Mouse (Mus musculus) neural tube, embryonic 11.5 days (tissue): Measurements from ENCODE around the gene Rab3d. TPM values are rescaled to one million over a fixed set of nuclear protein-coding genes. Genes with fewer than 3 reads are reported as not detected.
A peak's percentile ranks its signal among the peaks of the same experiment; 100 is the strongest.

Experiments used
- ATAC-seq: fragments of 200-750 bp; cut with Nextera tagmentation; 2 replicates; pipeline ENCODE4 v1.8.0; 2017; ENCODE audit warnings: moderate number of reproducible peaks, mild to moderate bottlenecking, moderate TSS enrichment, moderate library complexity; ENCODE audit not compliant: insufficient read depth, low FRiP score, low TSS enrichment
- DNase-seq: peaks from one replicate; pipeline ENCODE4 v3.0.0-alpha.2; 2015; ENCODE audit warnings: low spot score
- H3K27ac ChIP-seq: fragments of 300-500 bp; sonication (generic); 2 replicates; pipeline ENCODE4 v1.5.1; 2014; ENCODE audit warnings: low read depth, mild to moderate bottlenecking, low read length
- H3K27me3 ChIP-seq: fragments of 300-500 bp; sonication (generic); 2 replicates; pipeline ENCODE4 v1.6.1; 2014; ENCODE audit warnings: mild to moderate bottlenecking, low read length, mixed read lengths; ENCODE audit not compliant: control insufficient read depth, insufficient read depth
- H3K36me3 ChIP-seq: fragments of 300-500 bp; sonication (generic); 2 replicates; pipeline ENCODE4 v1.6.1; 2014; ENCODE audit warnings: mild to moderate bottlenecking, low read length, moderate library complexity, mixed read lengths; ENCODE audit not compliant: control insufficient read depth, insufficient read depth
- H3K4me1 ChIP-seq: fragments of 300-500 bp; sonication (generic); 2 replicates; pipeline ENCODE4 v1.6.1; 2014; ENCODE audit warnings: low read length, mixed read lengths; ENCODE audit not compliant: control insufficient read depth, insufficient read depth
- H3K4me2 ChIP-seq: fragments of 300-500 bp; sonication (generic); 2 replicates; pipeline ENCODE4 v1.6.1; 2014; ENCODE audit warnings: low read depth, mild to moderate bottlenecking, moderate library complexity
- H3K4me3 ChIP-seq: fragments of 300-500 bp; sonication (generic); 2 replicates; pipeline ENCODE4 v1.5.1; 2014; ENCODE audit warnings: low read depth, low read length
- H3K9ac ChIP-seq: fragments of 300-500 bp; sonication (generic); 2 replicates; pipeline ENCODE4 v1.6.1; 2014; ENCODE audit warnings: mild to moderate bottlenecking, low read length
- H3K9me3 ChIP-seq: fragments of 300-500 bp; sonication (generic); 2 replicates; pipeline ENCODE4 v1.6.1; 2016; ENCODE audit warnings: low read length; ENCODE audit not compliant: control insufficient read depth
- WGBS: fragments of 180-500 bp; shearing (Covaris S2); extraction: QIAGEN DNeasy Blood & Tissue Kit; methylation state at CpG from one replicate; pipeline ENCODE4 v1.1.7; 2014; 5-methylcytosine and 5-hydroxymethylcytosine counted together
- polyA plus RNA-seq: library from polyadenylated mRNA; unstranded; fragments of >200 nt; fragmentation: Nextera tagmentation; extraction: Ambion mirVana; gene quantifications from 2 replicates; pipeline ENCODE4 v1.2.1, GENCODE M21; 2014

The Rab3d gene
- polyA plus RNA-seq = 11.1 and 12.7 TPM in 2 replicates

- ATAC-seq (peak; percentile 93), DNase-seq (peak; percentile 98)
- peak within 1 kb of the TSS; percentile 59 for H3K4me3 ChIP-seq
- peak within 1 kb of the TSS; percentile 96 for H3K4me2 ChIP-seq
- no peaks in the 10 kb centered on the region for H3K4me1 ChIP-seq
- under 1% methylated on average over 36 of the region's 36 CpGs for WGBS
- H3K9ac ChIP-seq = peak within 1 kb of the TSS; percentile 72
- no peaks in the 10 kb centered on the region for H3K9me3 ChIP-seq
- H3K27ac ChIP-seq = peak within 1 kb of the TSS; percentile 10; the same call in 1 of the 2 replicates
- peaks cover 8% of the 10 kb centered on the region; the same call in 1 of the 2 replicates for H3K27me3 ChIP-seq
- no peaks in the 10 kb centered on the region; the same call in 1 of the 2 replicates for H3K36me3 ChIP-seq
These were observed at the start of gene Rab3d for GRCm38 (mm10) chr9:21918035-21918592. TSS of gene Rab3d (minus strand) at chr9:21918192.

DNA sequence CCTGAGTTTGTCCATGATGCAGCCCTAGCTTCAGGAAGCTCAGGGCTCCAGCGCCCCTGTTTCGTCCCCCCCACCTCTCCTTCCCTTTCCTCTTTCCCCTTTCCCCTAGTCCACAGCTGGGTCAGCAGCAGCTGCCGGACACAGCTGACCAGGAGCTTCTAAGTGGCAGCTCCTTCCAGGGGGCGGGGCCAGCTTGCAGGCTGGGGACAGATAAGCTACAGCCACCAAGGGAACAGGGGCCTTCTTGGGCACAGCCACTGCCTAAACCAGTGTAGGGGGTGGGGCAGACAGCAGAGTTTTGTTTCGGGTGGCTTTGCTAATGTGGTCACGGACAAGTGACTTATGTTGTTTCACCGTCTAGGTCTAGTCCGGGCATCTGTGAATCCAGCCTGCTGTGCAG lies 45.4 kb upstream of the Rab3d start, which contains the start of gene Epor:
Epor (minus strand) TSS at position 90 of the 400 bp plus-strand sequence.
- no peak within 1 kb of the TSS for H3K27ac ChIP-seq
- no peaks in the 10 kb centered on the region for H3K36me3 ChIP-seq
- peaks cover 38% of the 10 kb centered on the region for H3K27me3 ChIP-seq
- peak within 1 kb of the TSS; percentile 36 for H3K4me3 ChIP-seq
- WGBS = 17% methylated on average over 8 of the region's 8 CpGs
- ATAC-seq (peak; percentile 36; the same call in 1 of the 2 replicates), DNase-seq (peak; percentile 56)
- peaks cover 5% of the 10 kb centered on the region; the same call in 1 of the 2 replicates for H3K4me1 ChIP-seq
- H3K9me3 ChIP-seq = no peaks in the 10 kb centered on the region
- no peak within 1 kb of the TSS; the same call in 1 of the 2 replicates for H3K9ac ChIP-seq
- peak within 1 kb of the TSS; percentile 71 for H3K4me2 ChIP-seq

- H3K36me3 ChIP-seq = no peaks in the 10 kb centered on the region
- H3K27me3 ChIP-seq = peaks cover 38% of the 10 kb centered on the region
- no peak overlapping the region for H3K27ac ChIP-seq
- H3K4me1 ChIP-seq = peaks cover 5% of the 10 kb centered on the region; the same call in 1 of the 2 replicates
- H3K4me2 ChIP-seq = peak overlapping the region; percentile 71
- 4% methylated on average over 33 of the region's 34 CpGs for WGBS
- ATAC-seq = peak; percentile 71; the same call in 1 of the 2 replicates
- no peaks in the 10 kb centered on the region for H3K9me3 ChIP-seq
- H3K9ac ChIP-seq = no peak overlapping the region; the same call in 1 of the 2 replicates
- DNase-seq = peak; percentile 75
- peak overlapping the region; percentile 36 for H3K4me3 ChIP-seq
These were observed 44.5 kb upstream of the Rab3d start for GRCm38 (mm10) chr9:21962416-21963059.

GRCm38 (mm10) chr9:21962010-21962409 lies 44.0 kb upstream of the Rab3d start:
- H3K4me1 ChIP-seq = peaks cover 5% of the 10 kb centered on the region; the same call in 1 of the 2 replicates
- 0 out of 2 replicates have a peak overlapping the region, but pooled peaks have one; percentile 11 for H3K9ac ChIP-seq
- peaks cover 38% of the 10 kb centered on the region for H3K27me3 ChIP-seq
- ATAC-seq (no peak), DNase-seq (no peak)
- no peak overlapping the region for H3K27ac ChIP-seq
- H3K4me2 ChIP-seq = peak overlapping the region; percentile 71
- WGBS = under 1% methylated on average over 15 of the region's 15 CpGs
- peak overlapping the region; percentile 36 for H3K4me3 ChIP-seq
- no peaks in the 10 kb centered on the region for H3K36me3 ChIP-seq
- H3K9me3 ChIP-seq = no peaks in the 10 kb centered on the region

- Histone ChIP-seq H3K27me3 (peaks cover 38% of the 10 kb centered on the region), H3K9me3 (no peaks in the 10 kb centered on the region), H3K4me1 (peaks cover 7% of the 10 kb centered on the region; the same call in 1 of the 2 replicates), H3K4me2 (peak overlapping the region; percentile 71), H3K4me3 (peak overlapping the region; percentile 36), H3K9ac (peak overlapping the region; percentile 11; the same call in 1 of the 2 replicates), H3K27ac (no peak overlapping the region), H3K36me3 (no peaks in the 10 kb centered on the region)
- ATAC-seq = no peak
- WGBS = 2% methylated on average over 35 of the region's 35 CpGs
- no peak for DNase-seq
These were observed 43.5 kb upstream of the Rab3d start for GRCm38 (mm10) chr9:21961366-21961980.

DNA sequence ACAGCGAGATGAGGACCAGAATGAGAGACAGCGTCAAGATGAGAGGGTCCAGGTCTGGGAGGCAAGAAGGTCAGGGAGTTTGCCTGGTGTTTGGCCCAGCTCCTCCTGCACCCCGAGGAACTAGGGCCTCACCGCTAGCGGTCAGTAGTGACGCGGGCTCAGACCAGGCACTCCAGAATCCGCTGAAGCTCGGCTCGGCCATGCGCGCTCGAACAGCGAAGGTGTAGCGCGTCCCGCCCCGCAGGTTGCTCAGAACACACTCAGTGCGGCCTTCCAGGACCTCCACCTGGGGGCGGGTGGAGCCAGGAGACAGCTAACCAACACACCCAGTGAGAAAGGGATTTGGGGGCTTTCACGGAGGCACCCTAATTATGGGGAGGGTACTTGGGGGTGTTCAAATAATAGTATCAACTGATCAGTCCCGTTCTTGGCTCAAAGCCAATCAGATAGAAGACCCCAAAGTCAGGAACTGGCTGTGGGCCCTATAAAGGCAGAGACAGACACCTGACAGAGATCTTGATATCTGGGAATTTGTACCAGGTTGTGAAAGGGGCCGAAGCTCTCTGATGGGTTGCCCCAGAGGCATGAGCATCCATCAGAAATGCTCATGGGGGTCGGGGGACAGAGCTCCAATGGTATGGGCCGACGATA lies 42.7 kb upstream of the Rab3d start:
- 7% methylated on average over 26 of the region's 26 CpGs for WGBS
- peaks cover 38% of the 10 kb centered on the region for H3K27me3 ChIP-seq
- peak overlapping the region; percentile 71 for H3K4me2 ChIP-seq
- no peaks in the 10 kb centered on the region for H3K9me3 ChIP-seq
- ATAC-seq = no peak
- H3K36me3 ChIP-seq = no peaks in the 10 kb centered on the region
- H3K27ac ChIP-seq = no peak overlapping the region
- no peak overlapping the region for H3K9ac ChIP-seq
- DNase-seq = no peak
- peaks cover 9% of the 10 kb centered on the region; the same call in 1 of the 2 replicates for H3K4me1 ChIP-seq
- no peak overlapping the region; the same call in 1 of the 2 replicates for H3K4me3 ChIP-seq

- Histone ChIP-seq H3K27me3 (peaks cover 38% of the 10 kb centered on the region), H3K4me1 (peaks cover 9% of the 10 kb centered on the region; the same call in 1 of the 2 replicates), H3K4me2 (no peak overlapping the region), H3K27ac (no peak overlapping the region), H3K9ac (no peak overlapping the region), H3K36me3 (no peaks in the 10 kb centered on the region), H3K4me3 (no peak overlapping the region), H3K9me3 (no peaks in the 10 kb centered on the region)
- no peak for ATAC-seq
- no peak for DNase-seq
- 52% methylated on average over 9 of the region's 9 CpGs for WGBS
These were observed 42.1 kb upstream of the Rab3d start for GRCm38 (mm10) chr9:21960135-21960534.

DNA sequence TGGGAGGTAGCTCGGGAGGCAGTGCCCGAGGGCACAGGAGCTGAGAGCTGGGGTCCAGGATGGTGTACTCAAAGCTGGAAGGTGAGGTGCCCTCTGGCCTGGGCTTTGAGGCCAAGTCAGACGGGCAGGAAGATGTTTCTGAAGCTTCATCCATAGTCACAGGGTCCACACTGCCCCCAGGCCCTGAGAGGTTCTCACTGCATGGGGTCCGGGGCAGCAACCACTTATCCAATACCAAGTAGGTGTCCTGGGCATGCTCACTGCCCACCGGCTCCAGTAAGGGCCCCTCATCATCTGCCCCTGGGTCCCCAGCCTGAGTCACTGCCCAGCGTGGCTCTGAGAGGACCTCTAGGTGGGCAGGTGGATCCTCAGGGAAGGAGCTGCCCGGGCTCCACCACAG lies 41.3 kb upstream of the Rab3d start:
- H3K4me2 ChIP-seq = no peak overlapping the region
- H3K9ac ChIP-seq = no peak overlapping the region
- H3K36me3 ChIP-seq = no peaks in the 10 kb centered on the region
- H3K4me3 ChIP-seq = no peak overlapping the region
- peaks cover 9% of the 10 kb centered on the region; the same call in 1 of the 2 replicates for H3K4me1 ChIP-seq
- H3K9me3 ChIP-seq = no peaks in the 10 kb centered on the region
- no peak overlapping the region for H3K27ac ChIP-seq
- DNase-seq (no peak), ATAC-seq (no peak)
- 93% methylated on average over 7 of the region's 7 CpGs for WGBS
- peaks cover 38% of the 10 kb centered on the region for H3K27me3 ChIP-seq
